Mouse (Mus musculus) stomach, postnatal 0 days (tissue): ENCODE measurements around the gene Psen2.

Experiments used
- CTCF ChIP-seq: IDR thresholded peaks from 2 replicates; pipeline ENCODE4 v1.5.1; 2016; ENCODE audit warnings: antibody characterized with exemption, low read depth, mild to moderate bottlenecking, moderate library complexity
- EP300 ChIP-seq: optimal IDR thresholded peaks from 2 replicates; pipeline ENCODE3; 2016; ENCODE audit warnings: antibody characterized with exemption

GRCm38 (mm10) chr1:180200722-180201121 is 62.5 kb downstream of the Psen2 start:
- TF ChIP-seq CTCF: no peak
- no peak for TF ChIP-seq EP300
